Mouse (Mus musculus): Measurements from ENCODE around the gene Parn. TPM values are rescaled to one million over a fixed set of nuclear protein-coding genes. Genes with fewer than 3 reads are reported as not detected.
"Not testable (repeated sequence)": the region's sequence is repeated elsewhere in the genome, so short reads cannot be mapped to it uniquely, and the experiment has no call there.

Parn gene
- total RNA-seq (2022) = 1 to 10 TPM; 5.5 to 7.6 (median 6.3) TPM

DNA sequence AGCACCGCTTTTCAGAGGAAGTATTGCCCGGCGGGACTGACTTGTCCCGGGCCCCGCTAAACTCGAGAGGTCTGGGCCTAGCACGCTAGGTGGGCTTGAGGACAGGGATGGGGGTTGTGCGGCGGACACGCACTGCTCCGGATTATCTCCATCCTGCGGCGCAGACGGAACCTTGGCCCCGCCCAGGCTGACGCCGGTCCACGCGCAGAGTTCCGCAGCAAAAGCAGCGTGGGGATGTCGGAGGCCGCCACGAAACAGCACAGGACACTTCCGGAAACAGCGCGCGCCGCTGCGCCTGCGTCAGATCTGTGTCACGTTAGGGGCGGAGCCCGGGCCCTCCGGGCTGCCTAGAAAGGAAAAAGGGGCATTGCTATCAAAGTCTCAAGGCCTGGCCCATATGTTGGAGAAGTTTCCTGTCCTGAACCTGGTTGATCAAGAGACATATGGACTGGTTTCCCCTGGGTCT, at the start of gene Parn:
Gene Parn (minus strand): TSS at position 293 of the 466 bp plus-strand sequence.
- DNase-seq (ENCODE audit: low spot score in 2 of 2) = peak; percentile 86 to 88

- no peak for DNase-seq (ENCODE audit: low spot score in 2 of 2)
Observed at GRCm38 (mm10) chr16:13716821-13717553, 49.0 kb upstream of the Parn start.

GRCm38 (mm10) chr16:13714910-13715309, 46.9 kb upstream of the Parn start:
- DNase-seq (ENCODE audit: low spot score in 2 of 2) = no peak

GRCm38 (mm10) chr16:13704676-13705075, 36.7 kb upstream of the Parn start:
- DNase-seq (ENCODE audit: low spot score in 2 of 2) = no peak

DNA sequence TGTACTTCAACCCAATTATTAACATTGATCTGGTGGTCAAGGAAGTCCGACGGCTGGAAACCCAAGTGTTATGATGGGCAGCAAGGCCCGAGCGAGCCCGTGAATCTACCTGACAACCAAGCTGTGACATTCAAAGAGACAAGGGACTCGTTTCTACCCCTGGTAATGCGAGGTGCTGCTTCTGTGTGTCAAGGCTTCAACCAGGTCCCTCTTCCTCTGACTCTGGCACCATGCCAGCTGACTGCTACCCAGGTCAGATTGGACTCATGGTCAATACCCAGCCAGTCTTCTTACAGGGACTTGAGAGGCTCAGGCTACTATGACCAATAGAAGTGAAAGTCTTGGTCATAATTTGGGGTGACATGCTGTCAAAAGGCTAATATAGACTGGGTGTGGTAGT, 34.2 kb upstream of the Parn start:
- DNase-seq (ENCODE audit: low spot score in 2 of 2) = no peak

DNA sequence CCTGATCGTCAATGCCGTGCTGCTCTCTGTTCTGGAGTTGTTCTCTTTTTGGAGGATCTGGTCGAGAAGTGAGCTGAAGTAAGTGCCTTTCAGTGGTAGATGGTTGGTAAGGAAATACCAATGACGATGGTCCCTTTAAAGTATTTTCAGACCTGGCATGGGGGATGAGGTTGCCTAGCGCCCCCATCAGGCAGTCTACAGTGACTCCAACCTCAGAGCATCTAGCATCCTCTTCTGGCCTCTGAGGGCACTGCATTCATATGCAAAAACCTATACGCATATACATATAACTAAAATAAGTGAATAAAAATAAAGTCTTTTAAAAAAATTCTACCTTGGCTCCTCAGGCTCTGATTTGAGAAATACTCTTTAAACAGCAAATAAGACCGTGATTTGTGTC, 31.0 kb upstream of the Parn start:
- no peak for DNase-seq (ENCODE audit: low spot score in 2 of 2)

- DNase-seq (ENCODE audit: low spot score in 2 of 2) = no peak
Observed at GRCm38 (mm10) chr16:13678601-13679319, 10.8 kb upstream of the Parn start.

DNA sequence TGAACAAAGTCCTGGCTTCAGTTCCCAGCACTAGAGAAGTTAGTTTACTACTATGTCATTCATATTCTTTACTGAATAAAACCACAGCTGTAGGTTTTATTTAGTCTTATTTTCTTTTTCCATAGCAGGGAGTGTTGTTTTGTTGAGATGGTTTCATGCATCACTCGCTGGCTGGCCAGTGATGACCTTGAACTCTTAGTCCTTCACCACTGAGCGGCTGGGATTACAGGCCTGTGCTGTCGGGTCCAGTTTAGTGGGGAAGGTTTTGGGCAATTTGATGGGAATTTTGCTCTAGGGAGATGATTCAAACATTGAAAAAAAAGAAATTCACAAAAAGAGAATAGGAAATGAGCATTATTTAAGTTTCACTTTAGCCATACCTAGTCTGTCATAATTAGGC, 6.5 kb upstream of the Parn start:
- DNase-seq (ENCODE audit: low spot score in 2 of 2) = no peak

GRCm38 (mm10) chr16:13673114-13673513, 5.1 kb upstream of the Parn start:
- DNase-seq (ENCODE audit: low spot score in 2 of 2) = no peak

GRCm38 (mm10) chr16:13672386-13672898, 4.5 kb upstream of the Parn start:
- peak; percentile 21 to 39 for DNase-seq (ENCODE audit: low spot score in 2 of 2)

GRCm38 (mm10) chr16:13671685-13672385, 3.9 kb upstream of the Parn start, which contains the start of the genes Bfar and 3110001I22Rik:
TSS of gene Bfar (plus strand) at chr16:13671858.
TSS of gene 3110001I22Rik (plus strand) at chr16:13671929.
- peak; percentile 84 to 89 for DNase-seq (ENCODE audit: low spot score in 2 of 2)

DNA sequence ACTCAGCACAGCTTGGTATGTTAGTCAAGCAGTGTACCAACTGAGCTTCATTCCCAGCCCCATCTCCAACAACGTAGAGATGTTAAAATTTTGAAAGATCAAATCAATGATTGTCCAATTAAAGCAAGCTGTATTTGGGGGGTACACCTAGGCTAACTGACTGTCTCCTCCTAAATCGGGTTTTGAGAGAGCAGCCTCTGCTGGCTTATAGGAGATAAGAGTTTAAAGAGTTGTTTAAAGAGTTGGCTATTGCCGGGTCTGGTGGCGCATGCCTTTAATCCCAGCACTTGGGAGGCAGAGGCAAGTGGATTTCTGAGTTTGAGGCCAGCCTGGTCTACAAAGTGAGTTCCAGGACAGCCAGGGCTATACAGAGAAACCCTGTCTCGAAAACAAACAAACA, 2.9 kb upstream of the Parn start:
- not testable (repeated sequence) for DNase-seq (ENCODE audit: low spot score in 2 of 2)

DNA sequence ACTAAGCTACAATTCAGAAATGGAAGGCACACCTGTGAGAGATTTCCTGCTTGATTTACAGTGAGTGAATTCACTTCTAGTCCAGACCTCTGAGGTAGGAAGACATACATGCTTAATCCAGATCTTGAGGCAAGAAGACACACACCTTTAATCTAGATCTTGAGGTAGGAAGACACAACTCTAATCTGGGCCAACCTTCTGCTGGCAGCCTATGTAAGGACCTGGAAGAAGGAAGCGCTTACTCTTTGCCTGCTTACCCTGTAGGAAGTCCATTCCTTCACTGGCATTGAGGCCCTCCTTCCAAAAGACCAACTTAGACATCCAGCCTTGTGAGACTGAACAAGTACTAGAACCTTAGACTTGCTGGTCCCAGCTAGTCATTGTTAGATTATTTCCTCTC, 1.3 kb upstream of the Parn start:
- no peak for DNase-seq (ENCODE audit: low spot score in 2 of 2)

DNA sequence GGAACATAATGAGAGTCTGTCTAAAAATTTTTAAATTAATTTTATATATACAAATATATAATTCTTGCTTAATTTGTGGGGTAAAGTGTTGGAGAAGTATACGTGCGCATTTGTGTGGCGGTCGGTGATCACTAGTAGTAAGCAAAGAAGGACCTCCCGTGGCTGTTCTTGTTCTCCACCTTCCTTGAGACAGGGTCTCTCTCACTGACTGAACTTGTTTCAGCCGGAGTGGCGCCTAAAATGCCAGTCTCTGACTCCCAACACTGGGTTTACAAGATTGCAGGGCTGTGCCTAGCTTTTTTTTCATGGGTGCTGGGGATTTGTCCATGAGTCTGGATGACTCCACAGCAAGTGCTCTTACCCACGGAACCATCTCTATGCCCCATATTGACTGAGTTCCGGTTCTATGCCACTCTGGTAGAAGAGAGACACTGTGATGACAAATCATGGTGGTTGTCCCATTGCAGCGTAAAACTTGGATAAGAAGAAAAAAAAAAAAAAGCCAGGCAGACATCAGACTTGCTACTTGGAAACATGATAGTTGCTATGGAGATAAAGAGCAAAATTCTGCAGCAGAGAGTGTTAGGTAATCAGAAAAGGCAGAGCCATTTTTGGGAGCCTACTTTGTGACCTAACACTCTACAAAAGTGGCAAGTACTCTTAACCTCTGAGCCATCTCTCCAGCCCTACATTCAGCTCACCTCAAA, 585 bp upstream of the Parn start:
- DNase-seq (ENCODE audit: low spot score in 2 of 2) = no peak

GRCm38 (mm10) chr16:13660736-13661135, 7.2 kb downstream of the Parn start:
- no peak for DNase-seq (ENCODE audit: low spot score in 2 of 2)

DNA sequence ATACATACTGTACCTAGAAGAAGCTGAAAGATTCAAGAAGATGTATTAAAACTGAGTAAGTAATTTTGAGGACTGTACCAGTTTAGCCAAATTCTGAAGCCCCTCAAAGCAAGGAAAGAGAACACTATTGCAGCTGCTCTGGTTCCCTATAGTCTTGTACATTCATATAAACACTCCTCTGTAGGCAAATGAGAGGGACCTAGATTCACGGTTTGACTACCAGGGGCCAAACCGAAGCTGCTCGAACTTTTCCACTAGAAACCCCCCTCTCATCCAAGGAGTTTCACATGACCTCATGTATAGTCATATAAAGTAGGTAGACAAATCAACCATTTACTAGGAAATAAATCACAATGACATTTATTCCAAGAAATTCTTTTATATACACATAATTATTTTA, 9.1 kb downstream of the Parn start:
- no peak for DNase-seq (ENCODE audit: low spot score in 2 of 2)

DNA sequence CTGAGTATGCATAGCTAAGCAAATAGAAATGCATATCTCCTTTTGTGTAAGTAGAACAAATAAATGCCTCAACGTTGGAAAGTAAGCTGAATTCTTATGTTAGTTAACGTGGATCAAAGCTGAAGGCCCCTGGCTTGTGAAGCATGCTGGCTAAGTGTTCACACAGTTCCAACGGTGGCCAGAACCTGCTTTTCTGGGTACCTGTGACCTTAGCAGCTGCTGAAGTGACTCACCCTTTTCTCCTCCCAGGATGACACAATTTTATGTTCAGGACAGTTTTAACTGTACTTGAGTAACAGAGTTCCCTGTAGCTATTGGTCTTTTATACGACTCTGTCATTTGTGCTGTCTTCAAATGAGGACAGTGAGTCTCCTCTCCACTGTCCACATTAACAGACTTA, 22.0 kb downstream of the Parn start:
- no peak for DNase-seq (ENCODE audit: low spot score in 2 of 2)

DNA sequence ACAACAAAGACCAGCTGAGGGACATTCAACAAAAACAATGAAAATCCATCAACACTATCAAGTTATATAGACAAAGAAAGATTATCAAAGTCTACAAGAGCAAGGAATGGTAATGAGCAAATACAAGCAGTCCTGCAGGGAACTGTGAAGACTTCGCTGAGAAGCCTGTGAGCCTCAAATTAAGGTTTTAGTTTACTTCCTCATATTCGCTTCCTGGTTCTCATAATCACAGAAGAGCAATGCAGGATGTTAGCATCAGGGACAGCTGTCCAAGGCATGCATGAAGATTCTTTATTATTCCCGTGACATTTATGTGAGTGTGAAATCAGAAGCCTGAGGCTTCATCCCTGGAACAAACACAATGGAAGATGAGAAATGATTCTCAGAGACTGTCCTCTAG, 23.5 kb downstream of the Parn start:
- no peak for DNase-seq (ENCODE audit: low spot score in 2 of 2)

DNA sequence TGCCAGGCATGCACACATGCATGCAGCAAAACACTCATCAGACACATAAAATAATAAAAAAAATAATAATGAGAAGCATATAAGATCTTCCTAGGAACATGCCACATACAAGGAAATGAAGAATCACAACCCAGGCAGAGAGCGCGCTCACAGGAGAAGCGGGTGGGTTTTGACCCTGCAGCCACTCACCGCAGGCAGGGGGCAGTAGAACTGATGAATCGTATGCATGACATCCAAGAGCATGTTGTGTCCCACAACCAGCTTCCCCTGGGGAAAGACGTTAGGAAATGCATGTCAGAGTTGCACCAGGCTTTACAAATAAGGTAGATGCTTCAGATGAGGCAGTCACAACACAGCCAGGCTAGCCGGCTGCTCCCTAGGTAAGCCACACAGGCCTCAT, 27.9 kb downstream of the Parn start:
- no peak for DNase-seq (ENCODE audit: low spot score in 2 of 2)

DNA sequence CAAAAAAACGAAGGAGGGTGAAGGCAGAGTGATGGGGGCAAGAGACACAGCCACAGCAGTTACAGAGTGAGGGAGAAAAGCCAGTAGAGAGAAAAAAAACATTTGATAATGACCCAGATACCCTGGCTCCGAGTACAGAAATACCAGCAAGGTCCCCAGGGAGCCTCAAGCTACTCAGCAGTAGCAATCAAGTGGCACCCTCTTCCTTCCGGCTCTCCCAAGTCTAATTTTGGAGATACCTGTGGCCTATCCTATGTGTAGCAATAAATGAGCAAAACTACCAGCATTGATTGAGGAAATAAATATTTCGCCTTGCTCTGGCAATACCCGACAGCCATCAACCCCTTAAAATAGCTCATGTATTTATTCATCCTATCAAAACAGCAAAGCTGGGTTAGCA, 28.5 kb downstream of the Parn start:
- DNase-seq (ENCODE audit: low spot score in 2 of 2) = no peak

- DNase-seq (ENCODE audit: low spot score in 2 of 2) = not testable (repeated sequence)
Observed at GRCm38 (mm10) chr16:13638198-13638597, 29.8 kb downstream of the Parn start.
